Mouse (Mus musculus): ENCODE results near the gene Smim8. TPM values are rescaled to one million over a fixed set of nuclear protein-coding genes. Genes with fewer than 3 reads are reported as not detected.
A peak's percentile ranks its signal among the peaks of the same experiment; 100 is the strongest.
"Not testable (repeated sequence)": the region's sequence is repeated elsewhere in the genome, so short reads cannot be mapped to it uniquely, and the experiment has no call there.

Gene Smim8
- total RNA-seq, 2 experiments from 2014 or later = 20.4 to 21.0 TPM

GRCm38 (mm10) chr4:34771652-34772371 is 6.4 kb downstream of the Smim8 start:
- intact Hi-C loops (cut with DNase I) = loop anchor here (10.0 kb wide), 1 partner anchor 453 kb away; the partner anchor contains the start of gene C9orf72
- no peak for TF ChIP-seq CTCF (IDR thresholded peaks at IDR 0.05)
- no peak for DNase-seq (ENCODE audit: extremely low spot score in 1 of 2, low spot score in 2 of 2)
- Histone ChIP-seq H3K27ac (no peak overlapping the region), H3K4me3 (no peak overlapping the region)

- no peak for TF ChIP-seq CTCF (IDR thresholded peaks at IDR 0.05)
- intact Hi-C loops (cut with DNase I) = no loop called here
- DNase-seq (ENCODE audit: extremely low spot score in 1 of 2, low spot score in 2 of 2) = no peak
Observed at GRCm38 (mm10) chr4:34756163-34756562, 22.1 kb downstream of the Smim8 start, which contains the start of gene Gm136. Gene Gm136 (minus strand): TSS chr4:34756263.

DNA sequence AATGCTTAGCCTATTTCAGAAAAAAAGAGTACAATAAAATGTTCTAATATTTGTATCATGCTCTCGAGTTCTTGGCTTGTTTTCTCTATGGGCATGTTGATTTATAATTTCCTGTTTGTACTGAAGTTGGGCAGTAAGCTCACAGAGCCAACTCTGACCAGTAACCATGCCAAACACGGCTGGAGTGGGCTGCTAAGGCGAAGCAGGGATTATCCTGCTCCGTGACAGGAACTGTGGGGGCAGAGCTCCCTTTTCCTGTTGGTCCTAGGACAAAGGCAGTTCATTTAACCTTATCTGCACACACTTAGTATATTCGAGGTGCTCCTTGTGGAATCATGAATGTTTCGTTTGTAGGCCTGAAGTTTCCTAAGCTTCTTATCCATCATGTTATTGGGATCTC is 29.0 kb downstream of the Smim8 start:
- no peak overlapping the region for H3K4me3 ChIP-seq
- TF ChIP-seq CTCF (IDR thresholded peaks at IDR 0.05) = no peak
- no peak for DNase-seq (ENCODE audit: extremely low spot score in 1 of 2, low spot score in 2 of 2)
- no peak overlapping the region for H3K27ac ChIP-seq
- intact Hi-C loops (cut with DNase I) = no loop called here

More at GRCm38 (mm10) chr4:34756163-34756562, 22.1 kb downstream of the Smim8 start, which contains the start of gene Gm136:
- H3K4me3 ChIP-seq = no peak within 1 kb of the TSS
- H3K27ac ChIP-seq = no peak within 1 kb of the TSS

DNA sequence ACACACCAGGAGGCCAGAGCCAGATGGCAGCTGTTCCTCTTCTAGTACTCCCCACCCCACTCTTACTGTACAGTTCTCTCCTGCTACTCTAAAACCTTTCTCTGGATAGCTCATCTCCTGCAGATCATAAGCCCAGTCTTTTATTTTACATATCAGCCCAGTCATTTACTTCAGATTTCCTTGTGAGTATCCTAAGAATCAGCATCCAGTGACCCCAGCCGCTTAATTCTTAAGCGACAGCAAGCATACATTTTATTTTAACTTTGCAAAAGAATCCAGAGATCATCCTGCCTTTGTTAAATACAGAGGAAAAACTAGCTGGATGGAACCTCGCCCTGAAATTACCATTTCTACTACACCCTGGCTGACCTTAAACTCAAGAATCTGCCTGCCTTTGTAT is 43.8 kb downstream of the Smim8 start:
- no peak for DNase-seq (ENCODE audit: extremely low spot score in 1 of 2, low spot score in 2 of 2)

DNA sequence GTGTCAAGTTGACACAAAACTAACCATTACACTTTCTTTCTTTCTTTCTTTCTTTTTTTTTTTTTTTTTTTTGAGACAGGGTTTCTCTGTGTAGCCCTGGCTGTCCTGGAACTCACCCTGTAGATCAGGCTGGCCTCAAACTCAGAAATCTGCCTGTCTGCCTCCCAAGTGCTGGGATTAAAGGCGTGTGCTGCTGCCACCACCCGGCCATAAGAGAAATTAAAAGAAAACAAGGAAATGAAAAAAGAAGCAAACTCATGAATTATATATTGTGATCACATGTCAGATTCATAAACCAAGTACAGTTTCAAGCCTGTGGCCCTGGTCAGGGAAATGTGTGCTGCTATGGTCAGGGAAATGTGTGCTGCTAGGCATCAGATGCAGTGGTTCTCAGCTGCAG is 44.8 kb downstream of the Smim8 start:
- peak; percentile 43 for TF ChIP-seq CTCF (IDR thresholded peaks at IDR 0.05)
- H3K27ac ChIP-seq; DNase-seq (ENCODE audit: extremely low spot score in 1 of 2, low spot score in 2 of 2); H3K4me3 ChIP-seq: not testable (repeated sequence)
- intact Hi-C loops (cut with DNase I) = loop anchor here (5.0 kb wide), 1 partner anchor 46 kb away; the partner anchor contains the start of gene Slc35a1

More for the DNA sequence above, 43.8 kb downstream of the Smim8 start:
- H3K4me3 ChIP-seq = no peak overlapping the region
- TF ChIP-seq CTCF (IDR thresholded peaks at IDR 0.05) = no peak
- intact Hi-C loops (cut with DNase I) = loop anchor here (5.0 kb wide), 1 partner anchor 47 kb away; the partner anchor contains the start of gene Slc35a1
- no peak overlapping the region for H3K27ac ChIP-seq

- DNase-seq (ENCODE audit: extremely low spot score in 1 of 2, low spot score in 2 of 2) = peak; percentile 37 to 61
- intact Hi-C loops (cut with DNase I) = loop anchor here (5.0 kb wide), 1 partner anchor 43 kb away; the partner anchor contains the start of gene Slc35a1
- TF ChIP-seq CTCF (IDR thresholded peaks at IDR 0.05) = no peak
- no peak within 1 kb of the TSS for H3K27ac ChIP-seq
- peak within 1 kb of the TSS; percentile 47 for H3K4me3 ChIP-seq
Observed at GRCm38 (mm10) chr4:34729851-34730341, 48.3 kb downstream of the Smim8 start, which contains the start of gene Cfap206. Gene Cfap206 (minus strand): TSS chr4:34730206.

DNA sequence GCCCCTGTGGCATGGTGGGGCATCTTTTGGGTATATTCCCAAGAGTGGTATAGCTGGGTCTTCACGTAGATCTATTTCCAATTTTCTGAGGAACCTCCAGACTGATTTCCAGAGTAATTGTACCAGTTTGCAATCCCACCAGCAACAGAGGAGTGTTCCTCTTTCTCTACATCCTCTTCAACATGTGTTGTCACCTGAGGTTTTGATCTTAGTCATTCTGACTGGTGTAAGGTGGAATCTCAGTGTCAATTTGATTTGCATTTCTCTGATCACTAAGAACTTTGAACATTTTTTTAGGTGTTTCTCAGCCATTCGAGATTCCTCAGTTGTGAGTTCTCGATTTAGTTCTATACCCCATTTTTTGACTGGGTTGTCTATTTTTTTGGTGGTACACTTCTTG is 52.5 kb downstream of the Smim8 start:
- DNase-seq (ENCODE audit: extremely low spot score in 1 of 2, low spot score in 2 of 2); intact Hi-C loops (cut with DNase I); H3K4me3 ChIP-seq; H3K27ac ChIP-seq: not testable (repeated sequence)

GRCm38 (mm10) chr4:34724306-34724705 is 53.9 kb downstream of the Smim8 start:
- TF ChIP-seq CTCF (IDR thresholded peaks at IDR 0.05) = no peak
- Histone ChIP-seq H3K27ac (no peak overlapping the region), H3K4me3 (no peak overlapping the region)
- no peak for DNase-seq (ENCODE audit: extremely low spot score in 1 of 2, low spot score in 2 of 2)
- intact Hi-C loops (cut with DNase I) = no loop called here

DNA sequence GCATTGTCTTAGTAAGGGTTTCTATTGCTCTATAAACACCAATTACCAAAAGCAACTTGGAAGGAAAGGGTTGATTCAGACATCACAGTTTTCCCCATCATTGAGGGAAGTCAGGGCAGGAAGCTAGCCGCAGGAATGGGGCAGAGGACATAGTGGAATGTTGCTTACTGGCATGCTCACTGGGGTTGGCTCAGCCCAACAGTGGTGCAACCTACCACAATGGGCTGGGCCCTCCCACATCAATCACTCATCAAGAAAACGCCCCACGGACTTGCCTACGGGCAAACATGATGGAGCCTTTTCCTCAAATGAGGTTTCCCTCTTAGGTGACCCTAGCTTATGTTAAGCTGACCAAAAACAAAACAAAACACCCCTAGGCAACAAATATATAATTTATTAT is 55.0 kb downstream of the Smim8 start:
- no peak overlapping the region for H3K27ac ChIP-seq
- intact Hi-C loops (cut with DNase I) = no loop called here
- no peak overlapping the region for H3K4me3 ChIP-seq
- no peak for TF ChIP-seq CTCF (IDR thresholded peaks at IDR 0.05)
- DNase-seq (ENCODE audit: extremely low spot score in 1 of 2, low spot score in 2 of 2) = no peak

DNA sequence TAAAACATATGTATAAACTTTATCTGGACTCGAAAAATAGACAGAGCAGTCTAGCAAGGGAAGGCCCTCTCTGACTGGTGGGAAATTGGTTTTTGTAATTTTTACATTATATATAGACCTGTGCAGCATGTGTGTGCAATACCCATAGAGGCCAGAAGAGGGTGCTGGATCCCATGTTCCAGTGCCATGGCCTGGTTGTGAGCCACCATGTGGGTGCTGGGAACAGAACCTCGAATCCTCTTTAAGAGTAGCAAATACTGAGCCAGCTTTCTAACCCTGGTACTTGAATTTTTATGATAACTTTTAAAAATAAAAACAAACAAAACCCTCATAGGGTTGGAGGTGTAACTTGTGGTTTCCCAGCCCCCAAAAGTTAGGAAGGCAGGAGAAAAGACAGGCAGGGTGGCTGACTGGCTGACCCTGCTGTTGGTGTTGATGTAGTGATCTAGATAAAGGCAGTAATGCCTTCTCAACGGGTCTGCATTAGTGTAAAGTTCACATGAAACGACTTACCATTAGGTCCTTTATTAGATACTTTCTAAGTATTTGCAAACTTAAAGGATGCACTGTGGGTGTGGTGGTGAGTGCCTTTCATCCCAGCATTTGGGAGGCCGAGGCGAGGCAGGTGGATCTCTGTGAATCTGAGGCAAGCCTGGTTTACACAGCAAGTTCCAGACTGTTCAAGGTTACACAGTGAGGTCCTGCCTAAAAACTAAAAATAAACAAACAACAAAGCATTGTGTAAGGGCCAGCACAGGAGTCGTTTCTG is 57.9 kb downstream of the Smim8 start:
- intact Hi-C loops (cut with DNase I) = no loop called here
- Histone ChIP-seq H3K27ac (no peak overlapping the region), H3K4me3 (no peak overlapping the region)
- no peak for DNase-seq (ENCODE audit: extremely low spot score in 1 of 2, low spot score in 2 of 2)
- peak; percentile 14 for TF ChIP-seq CTCF (IDR thresholded peaks at IDR 0.05)

GRCm38 (mm10) chr4:34719421-34719820 is 58.8 kb downstream of the Smim8 start:
- TF ChIP-seq CTCF (IDR thresholded peaks at IDR 0.05) = no peak
- no peak overlapping the region for H3K4me3 ChIP-seq
- H3K27ac ChIP-seq = no peak overlapping the region
- intact Hi-C loops (cut with DNase I) = no loop called here
- DNase-seq (ENCODE audit: extremely low spot score in 1 of 2, low spot score in 2 of 2) = no peak

Other genes starting within 250 kb of the Smim8 start
- gene Akirin2, start 227.5 kb downstream of the Smim8 start, total RNA-seq (2021) = 100 to 1,000 TPM in 1 of 2 experiments, 10 to 100 TPM in 1; 97.9 to 111 TPM
- gene Orc3, start 163.5 kb downstream of the Smim8 start, total RNA-seq (2021) = 10 to 100 TPM; 41.6 to 42.4 TPM
- gene Rars2, start 163.5 kb downstream of the Smim8 start, total RNA-seq (2021) = 10 to 100 TPM; 21.3 to 27.7 TPM
- 10 to 100 TPM; 18.6 to 21.8 TPM for gene Slc35a1, start 91.0 kb downstream of the Smim8 start, total RNA-seq (2021)
- 1 to 10 TPM; 1.8 to 2.1 TPM for gene Cfap206, start 48.2 kb downstream of the Smim8 start, total RNA-seq (2021)
- not detected for gene Gm136, start 22.2 kb downstream of the Smim8 start, total RNA-seq (2021)
- 10 to 100 TPM; 27.5 to 28.2 TPM for gene Zfp292, start 104.5 kb upstream of the Smim8 start, total RNA-seq (2021)
- not detected for gene Cga, start 115.4 kb upstream of the Smim8 start, total RNA-seq (2021)